Mouse (Mus musculus): ENCODE results near the gene Agtpbp1.
"Not testable (repeated sequence)": the region's sequence is repeated elsewhere in the genome, so short reads cannot be mapped to it uniquely, and the experiment has no call there.

The Agtpbp1 gene

GRCm38 (mm10) chr13:59584947-59585647 lies at the start of gene Agtpbp1, which contains the start of gene Naa35:
Gene Agtpbp1 (minus strand): TSS chr13:59585227.
Gene Naa35 (plus strand): TSS chr13:59585259.
- peak; percentile 99 for DNase-seq (ENCODE audit: low spot score)

DNA sequence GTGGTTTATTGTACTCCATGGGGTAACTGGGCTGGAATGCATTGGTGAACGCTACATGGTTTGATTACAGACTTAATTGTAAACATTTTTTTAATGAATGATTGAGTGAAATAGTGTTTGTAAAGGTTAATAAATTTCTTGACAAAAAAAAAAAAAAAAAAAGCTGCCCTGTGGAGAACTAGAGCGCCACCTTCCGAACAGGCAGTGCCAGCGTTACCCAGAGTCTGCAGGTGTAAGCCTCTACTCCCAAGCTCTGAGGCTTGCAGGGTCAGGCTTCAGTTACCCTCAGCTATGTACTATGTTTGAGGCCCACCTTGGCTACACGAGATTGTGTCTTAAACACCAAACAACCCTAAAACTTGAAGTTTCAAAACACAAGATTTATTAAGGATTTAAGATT lies 49.6 kb upstream of the Agtpbp1 start:
- no peak for DNase-seq (ENCODE audit: low spot score)

DNA sequence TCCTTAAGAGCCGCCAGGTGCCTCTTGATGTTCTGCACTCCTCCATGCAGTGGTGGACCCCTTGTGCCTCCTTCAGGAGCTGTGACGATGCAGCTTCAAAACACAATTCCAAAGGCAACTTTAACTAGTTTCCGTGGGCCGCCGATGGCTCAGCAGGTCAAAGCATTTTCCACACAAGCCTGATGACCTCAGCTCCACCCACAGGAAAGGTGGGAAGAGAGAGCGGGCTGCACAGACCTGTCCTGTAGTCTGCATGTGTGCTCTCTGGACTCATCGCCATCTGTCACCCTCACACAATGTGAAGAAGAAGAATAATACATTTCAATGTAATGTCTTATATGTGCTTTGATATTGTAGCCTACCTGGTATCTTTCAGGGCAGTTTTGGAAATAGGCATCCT lies 41.7 kb upstream of the Agtpbp1 start:
- DNase-seq (ENCODE audit: low spot score), result no peak

GRCm38 (mm10) chr13:59624903-59625302 lies 39.9 kb upstream of the Agtpbp1 start:
- no peak for DNase-seq (ENCODE audit: low spot score)

GRCm38 (mm10) chr13:59624389-59624788 lies 39.4 kb upstream of the Agtpbp1 start:
- no peak for DNase-seq (ENCODE audit: low spot score)

GRCm38 (mm10) chr13:59621643-59622489 lies 36.8 kb upstream of the Agtpbp1 start:
- no peak for DNase-seq (ENCODE audit: low spot score)

GRCm38 (mm10) chr13:59618463-59618862 lies 33.4 kb upstream of the Agtpbp1 start:
- no peak for DNase-seq (ENCODE audit: low spot score)

- DNase-seq (ENCODE audit: low spot score), result no peak
Measured at GRCm38 (mm10) chr13:59615554-59615953, 30.5 kb upstream of the Agtpbp1 start.

DNA sequence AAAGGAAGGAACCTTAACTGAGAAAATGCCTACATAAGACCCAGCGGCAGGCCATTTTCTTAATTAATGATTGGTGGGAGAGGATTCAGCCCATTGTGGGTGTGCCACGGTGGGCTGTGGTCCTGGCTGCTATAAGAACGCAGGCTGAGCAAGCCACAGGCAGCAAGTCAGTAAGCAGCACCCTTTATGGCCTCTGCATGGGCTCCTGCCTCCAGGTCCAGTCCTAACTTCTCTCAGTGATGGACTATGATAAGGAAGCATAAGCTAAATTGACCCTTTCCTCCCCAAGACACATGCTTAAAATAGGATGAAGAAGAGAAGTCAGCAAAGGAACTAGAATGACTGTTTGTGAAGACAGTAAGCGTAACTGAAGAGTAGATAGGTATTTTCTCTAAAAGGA lies 30.1 kb upstream of the Agtpbp1 start:
- no peak for DNase-seq (ENCODE audit: low spot score)

- DNase-seq (ENCODE audit: low spot score), result no peak
Measured at GRCm38 (mm10) chr13:59613868-59614267, 28.8 kb upstream of the Agtpbp1 start.

DNA sequence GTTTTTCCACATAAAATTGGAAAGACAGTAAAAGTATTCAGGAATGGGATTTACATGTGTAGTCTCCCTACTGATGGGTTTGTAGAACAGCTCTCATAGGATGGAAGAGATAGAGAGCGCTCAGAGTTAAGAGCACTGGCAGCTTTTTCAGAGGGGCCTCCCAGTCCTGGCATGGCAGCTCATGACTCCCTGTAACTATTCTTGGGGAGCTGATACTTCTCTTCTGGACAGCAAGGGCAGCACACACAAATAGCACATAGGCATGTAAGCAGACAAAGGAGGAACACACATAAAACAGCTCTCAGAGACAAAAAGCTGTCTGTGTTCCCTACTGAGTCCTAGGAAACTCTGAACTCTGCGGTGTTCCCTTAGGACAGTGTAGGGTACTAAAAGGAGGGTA lies 25.4 kb upstream of the Agtpbp1 start:
- no peak for DNase-seq (ENCODE audit: low spot score)

DNA sequence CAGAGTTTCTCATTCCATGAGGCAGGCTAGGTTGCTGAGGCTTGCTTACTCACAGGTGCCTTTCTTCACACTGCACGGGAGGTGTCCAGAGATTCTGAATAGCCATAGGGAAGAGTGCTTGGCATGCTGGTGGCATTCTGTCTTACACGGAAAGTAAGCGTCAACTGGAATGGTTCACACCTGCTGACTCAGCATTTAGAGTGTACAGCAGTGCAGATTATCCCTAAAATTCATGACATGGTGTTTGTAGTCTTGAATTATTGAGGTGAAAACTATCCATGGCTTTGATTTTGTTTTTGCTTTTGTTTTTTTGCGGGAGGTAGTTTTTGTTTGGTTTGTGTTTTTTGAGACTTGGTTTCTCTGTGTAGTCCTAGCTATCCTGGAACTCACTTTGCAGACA lies 24.9 kb upstream of the Agtpbp1 start:
- no peak for DNase-seq (ENCODE audit: low spot score)

GRCm38 (mm10) chr13:59605221-59605922 lies 20.3 kb upstream of the Agtpbp1 start:
- DNase-seq (ENCODE audit: low spot score), result no peak

- no peak for DNase-seq (ENCODE audit: low spot score)
Measured at GRCm38 (mm10) chr13:59604511-59604910, 19.5 kb upstream of the Agtpbp1 start.

- no peak for DNase-seq (ENCODE audit: low spot score)
Measured at GRCm38 (mm10) chr13:59603096-59603495, 18.1 kb upstream of the Agtpbp1 start.

DNA sequence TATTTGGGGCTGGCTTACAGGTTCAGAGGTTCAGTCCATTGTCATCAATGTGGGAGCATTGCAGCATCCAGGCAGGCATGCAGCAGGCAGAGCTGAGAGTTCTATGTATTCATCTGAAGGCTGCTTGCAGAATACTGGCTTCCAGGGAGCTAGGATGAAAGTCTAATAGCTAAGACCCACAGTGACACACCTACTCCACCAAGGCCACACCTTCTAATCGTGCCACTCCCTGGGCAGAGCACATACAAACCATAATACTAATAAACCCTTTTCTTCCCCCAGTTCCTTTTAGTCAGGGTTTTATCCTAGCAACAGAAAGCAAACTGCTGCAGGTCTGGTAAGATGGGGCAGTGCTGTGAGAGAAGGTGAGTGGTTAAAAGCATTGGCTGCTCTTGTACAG lies 7.6 kb upstream of the Agtpbp1 start:
- DNase-seq (ENCODE audit: low spot score), result no peak

- not testable (repeated sequence) for DNase-seq (ENCODE audit: low spot score)
Measured at GRCm38 (mm10) chr13:59592058-59592457, 7.0 kb upstream of the Agtpbp1 start.

- DNase-seq (ENCODE audit: low spot score), result no peak
Measured at GRCm38 (mm10) chr13:59590691-59591090, 5.7 kb upstream of the Agtpbp1 start.

- no peak for DNase-seq (ENCODE audit: low spot score)
Measured at GRCm38 (mm10) chr13:59589672-59590071, 4.6 kb upstream of the Agtpbp1 start.

- DNase-seq (ENCODE audit: low spot score), result no peak
Measured at GRCm38 (mm10) chr13:59587201-59587600, 2.2 kb upstream of the Agtpbp1 start.

DNA sequence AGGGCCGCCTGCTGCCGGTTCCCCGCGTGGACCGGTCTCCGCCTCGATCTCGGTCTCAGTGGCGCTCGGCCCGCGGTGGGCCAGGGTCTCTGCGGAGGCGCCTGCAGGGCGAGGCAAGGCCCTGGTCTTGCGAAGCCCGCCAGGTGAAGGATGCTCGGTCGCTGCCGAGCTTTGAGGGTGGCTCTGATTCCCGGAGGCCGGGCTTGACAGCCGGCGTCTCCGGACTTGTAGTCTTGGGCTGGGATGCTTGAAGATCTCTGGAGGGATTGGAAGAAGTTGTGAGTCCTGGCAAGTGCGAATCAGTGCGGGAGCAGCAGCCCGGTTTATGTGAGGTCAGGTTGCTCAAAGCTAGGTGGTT lies 600 bp upstream of the Agtpbp1 start:
- peak; percentile 16 for DNase-seq (ENCODE audit: low spot score)

DNA sequence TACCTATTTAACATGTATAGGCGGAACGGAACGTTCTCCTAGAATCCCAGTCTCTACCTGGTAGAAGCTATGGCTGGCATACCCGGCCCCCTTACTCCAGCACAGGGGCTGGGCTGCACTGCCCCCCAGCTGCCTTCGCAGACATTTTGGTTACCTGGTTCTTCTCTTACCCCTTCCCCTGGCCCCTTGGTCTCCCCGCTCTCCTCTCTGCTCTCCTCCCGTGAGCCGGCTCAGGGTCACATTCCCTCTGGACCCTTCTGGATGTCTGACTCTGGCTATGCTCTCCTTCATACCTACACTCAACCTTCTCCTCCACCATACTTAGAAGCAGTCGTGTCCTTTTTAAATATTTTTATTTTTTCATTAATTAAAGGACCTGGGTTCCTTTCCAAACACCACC lies 546 bp downstream of the Agtpbp1 start:
- DNase-seq (ENCODE audit: low spot score), result peak; percentile 10

DNA sequence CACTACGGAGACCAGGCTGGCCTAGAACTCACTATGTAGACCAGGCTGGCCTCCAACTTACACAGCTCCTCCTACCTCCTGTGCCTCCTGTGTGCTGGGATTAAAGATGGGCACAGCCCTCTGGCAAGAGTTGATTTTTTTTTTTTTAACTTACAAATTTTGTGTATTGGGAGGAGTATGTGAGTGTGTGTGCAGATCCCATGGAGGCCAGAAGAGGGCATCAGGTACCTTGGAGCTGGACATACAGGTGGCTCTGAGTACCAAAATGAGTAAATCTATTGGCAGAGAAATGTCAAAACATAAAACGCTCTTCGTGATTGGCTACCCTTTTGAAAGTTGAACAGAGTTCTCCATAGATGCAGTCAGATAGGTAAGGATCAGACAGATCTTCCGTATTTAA lies 4.1 kb downstream of the Agtpbp1 start:
- no peak for DNase-seq (ENCODE audit: low spot score)

Measured in lung, postnatal 25 days (tissue).